Mouse (Mus musculus): ENCODE results near the gene Zfp366. TPM values are rescaled to one million over a fixed set of nuclear protein-coding genes. Genes with fewer than 3 reads are reported as not detected.

The Zfp366 gene
- polyA plus RNA-seq, 1 experiment from 2014 or later, result 0.36 TPM

GRCm38 (mm10) chr13:99279351-99279750 is 94.7 kb downstream of the Zfp366 start:
- no peak for DNase-seq (ENCODE audit: low spot score)
- Histone ChIP-seq H3K36me3 (no peaks in the 10 kb centered on the region), H3K27ac (no peak overlapping the region), H3K4me1 (no peaks in the 10 kb centered on the region), H3K4me3 (no peak overlapping the region), H3K9me3 (replicated peaks) (no peaks in the 10 kb centered on the region), H3K27me3 (ENCODE audit: low read depth, poor library complexity, severe bottlenecking) (no peaks in the 10 kb centered on the region)
- WGBS, result 82% methylated on average over 10 of the region's 10 CpGs

- H3K27ac ChIP-seq, result no peak overlapping the region
- H3K36me3 ChIP-seq, result no peaks in the 10 kb centered on the region
- peaks cover 8% of the 10 kb centered on the region; the same call in 1 of the 2 replicates for H3K4me1 ChIP-seq
- no peaks in the 10 kb centered on the region for H3K9me3 ChIP-seq (replicated peaks)
- H3K4me3 ChIP-seq, result no peak overlapping the region
- DNase-seq (ENCODE audit: low spot score), result no peak
- 88% methylated on average over 6 of the region's 6 CpGs for WGBS
- no peaks in the 10 kb centered on the region for H3K27me3 ChIP-seq (ENCODE audit: low read depth, poor library complexity, severe bottlenecking)
Observed at GRCm38 (mm10) chr13:99282961-99283360, 98.3 kb downstream of the Zfp366 start.

- WGBS, result 92% methylated on average over 12 of the region's 12 CpGs
- Histone ChIP-seq H3K27me3 (ENCODE audit: low read depth, poor library complexity, severe bottlenecking) (no peaks in the 10 kb centered on the region), H3K4me3 (no peak overlapping the region), H3K36me3 (no peaks in the 10 kb centered on the region), H3K9me3 (replicated peaks) (no peaks in the 10 kb centered on the region), H3K4me1 (peaks cover 8% of the 10 kb centered on the region; the same call in 1 of the 2 replicates), H3K27ac (no peak overlapping the region)
- DNase-seq (ENCODE audit: low spot score), result no peak
Observed at GRCm38 (mm10) chr13:99283916-99284315, 99.3 kb downstream of the Zfp366 start.

- Histone ChIP-seq H3K27me3 (ENCODE audit: low read depth, poor library complexity, severe bottlenecking) (no peaks in the 10 kb centered on the region), H3K27ac (no peak overlapping the region), H3K9me3 (replicated peaks) (no peaks in the 10 kb centered on the region), H3K4me1 (peaks cover 8% of the 10 kb centered on the region; the same call in 1 of the 2 replicates), H3K4me3 (no peak overlapping the region), H3K36me3 (no peaks in the 10 kb centered on the region)
- WGBS, result 92% methylated on average over 21 of the region's 21 CpGs
- no peak for DNase-seq (ENCODE audit: low spot score)
Observed at GRCm38 (mm10) chr13:99284400-99285160, 100.0 kb downstream of the Zfp366 start.

- Histone ChIP-seq H3K9me3 (replicated peaks) (no peaks in the 10 kb centered on the region), H3K4me1 (peaks cover 8% of the 10 kb centered on the region; the same call in 1 of the 2 replicates), H3K27ac (no peak overlapping the region), H3K27me3 (ENCODE audit: low read depth, poor library complexity, severe bottlenecking) (no peaks in the 10 kb centered on the region), H3K4me3 (no peak overlapping the region), H3K36me3 (no peaks in the 10 kb centered on the region)
- WGBS, result 58% methylated on average over 2 of the region's 2 CpGs
- no peak for DNase-seq (ENCODE audit: low spot score)
Observed at GRCm38 (mm10) chr13:99285241-99285640, 100.6 kb downstream of the Zfp366 start.

- no peak for DNase-seq (ENCODE audit: low spot score)
- WGBS, result 95% methylated on average over 4 of the region's 4 CpGs
- no peaks in the 10 kb centered on the region for H3K9me3 ChIP-seq (replicated peaks)
- H3K36me3 ChIP-seq, result no peaks in the 10 kb centered on the region
- H3K27ac ChIP-seq, result no peak overlapping the region
- H3K27me3 ChIP-seq (ENCODE audit: low read depth, poor library complexity, severe bottlenecking), result no peaks in the 10 kb centered on the region
- peaks cover 8% of the 10 kb centered on the region; the same call in 1 of the 2 replicates for H3K4me1 ChIP-seq
- H3K4me3 ChIP-seq, result no peak overlapping the region
Observed at GRCm38 (mm10) chr13:99287207-99287606, 102.6 kb downstream of the Zfp366 start.

GRCm38 (mm10) chr13:99287786-99288185 is 103.2 kb downstream of the Zfp366 start:
- Histone ChIP-seq H3K4me1 (peaks cover 8% of the 10 kb centered on the region; the same call in 1 of the 2 replicates), H3K9me3 (replicated peaks) (no peaks in the 10 kb centered on the region), H3K27ac (no peak overlapping the region), H3K36me3 (no peaks in the 10 kb centered on the region), H3K4me3 (no peak overlapping the region), H3K27me3 (ENCODE audit: low read depth, poor library complexity, severe bottlenecking) (no peaks in the 10 kb centered on the region)
- 91% methylated on average over 9 of the region's 9 CpGs for WGBS
- no peak for DNase-seq (ENCODE audit: low spot score)

- H3K27ac ChIP-seq, result no peak overlapping the region
- H3K36me3 ChIP-seq, result no peaks in the 10 kb centered on the region
- H3K9me3 ChIP-seq (replicated peaks), result no peaks in the 10 kb centered on the region
- H3K4me3 ChIP-seq, result no peak overlapping the region
- H3K27me3 ChIP-seq (ENCODE audit: low read depth, poor library complexity, severe bottlenecking), result no peaks in the 10 kb centered on the region
- WGBS, result 92% methylated on average over 8 of the region's 8 CpGs
- DNase-seq (ENCODE audit: low spot score), result no peak
- H3K4me1 ChIP-seq, result no peaks in the 10 kb centered on the region
Observed at GRCm38 (mm10) chr13:99290766-99291165, 106.1 kb downstream of the Zfp366 start.

- Histone ChIP-seq H3K36me3 (no peaks in the 10 kb centered on the region), H3K4me3 (no peak overlapping the region), H3K27me3 (ENCODE audit: low read depth, poor library complexity, severe bottlenecking) (no peaks in the 10 kb centered on the region), H3K27ac (no peak overlapping the region), H3K9me3 (replicated peaks) (no peaks in the 10 kb centered on the region), H3K4me1 (peaks cover 15% of the 10 kb centered on the region)
- no peak for DNase-seq (ENCODE audit: low spot score)
- WGBS, result 91% methylated on average over 13 of the region's 13 CpGs
Observed at GRCm38 (mm10) chr13:99294176-99294575, 109.6 kb downstream of the Zfp366 start.

GRCm38 (mm10) chr13:99299921-99300320 is 115.3 kb downstream of the Zfp366 start:
- Histone ChIP-seq H3K27ac (no peak overlapping the region), H3K9me3 (replicated peaks) (no peaks in the 10 kb centered on the region), H3K4me3 (no peak overlapping the region), H3K36me3 (no peaks in the 10 kb centered on the region), H3K4me1 (peaks cover 18% of the 10 kb centered on the region), H3K27me3 (ENCODE audit: low read depth, poor library complexity, severe bottlenecking) (no peaks in the 10 kb centered on the region)
- no peak for DNase-seq (ENCODE audit: low spot score)
- 94% methylated on average over 5 of the region's 5 CpGs for WGBS

Other genes with a start within 250 kb of the Zfp366 start
- gene 1700024P04Rik, start 200.3 kb upstream of the Zfp366 start, polyA plus RNA-seq (2016; fragmentation: Nextera tagmentation; extraction: Ambion mirVana), result not detected in 2 replicates
- 57.3 and 59.1 TPM in 2 replicates for gene Ptcd2, start 159.9 kb downstream of the Zfp366 start, polyA plus RNA-seq (2016; fragmentation: Nextera tagmentation; extraction: Ambion mirVana)
- 85.4 and 97.4 TPM in 2 replicates for gene Mrps27, start 160.0 kb downstream of the Zfp366 start, polyA plus RNA-seq (2016; fragmentation: Nextera tagmentation; extraction: Ambion mirVana)